ENCODE assay signal across 20 mouse cellular contexts in the genomic region with DNA sequence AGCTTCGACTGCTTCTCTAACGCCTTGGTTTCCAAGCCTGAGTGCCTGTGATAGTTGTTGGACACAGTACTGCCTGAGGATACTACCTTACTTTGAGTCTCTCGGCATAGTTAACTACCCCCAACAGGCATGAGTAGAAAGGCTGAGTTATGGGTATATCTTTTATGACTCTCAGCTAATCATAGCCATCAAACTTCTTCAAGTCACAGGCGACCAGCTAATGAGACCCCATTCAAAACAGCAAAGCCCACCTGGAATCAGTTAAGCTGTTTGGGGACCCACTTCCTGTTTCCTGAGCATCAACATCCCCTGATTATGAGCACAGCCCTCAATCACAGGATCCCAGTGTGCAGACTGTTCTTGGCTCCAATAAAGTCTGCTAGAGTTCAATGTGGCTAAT.
DNase-seq lines count a peak whose midpoint lies in the region; ATAC-seq lines count a peak whose summit lies in the region.
"Had no signal": no experiment of that assay in that cellular context is flagged by ENCODE, and none has a peak within 500 bp of the region (broad histone marks: within the 10 kb centered on the region; RNA-seq: fewer than 3 reads in every experiment).

No protein-coding gene starts in this region.

- H3K9ac ChIP-seq in forebrain, embryonic 12.5 days: no peak overlapping the region
- H3K9ac ChIP-seq in forebrain, embryonic 16.5 days (replicated peaks; ENCODE audit: low read depth, low read length): no peak overlapping the region
- H3K9ac ChIP-seq in embryonic facial prominence, embryonic 11.5 days (replicated peaks; ENCODE audit: low read length): no peak overlapping the region
- no peak overlapping the region for H3K9ac ChIP-seq in limb, embryonic 11.5 days (ENCODE audit: low read length)
- H3K9ac ChIP-seq: embryonic facial prominence, embryonic 13.5 days; heart, embryonic 13.5 days; hindbrain, embryonic 13.5 days; intestine, embryonic 15.5 days had no signal

- no peak overlapping the region for H3K4me2 ChIP-seq in forebrain, embryonic 12.5 days
- no peak overlapping the region for H3K4me2 ChIP-seq in forebrain, embryonic 16.5 days (ENCODE audit: low read length)
- H3K4me2 ChIP-seq in embryonic facial prominence, embryonic 11.5 days (ENCODE audit: low read depth, low read length): no peak overlapping the region
- no peak overlapping the region for H3K4me2 ChIP-seq in limb, embryonic 11.5 days (ENCODE audit: low read depth, severe bottlenecking)
- H3K4me2 ChIP-seq: embryonic facial prominence, embryonic 13.5 days; heart, embryonic 13.5 days; hindbrain, embryonic 13.5 days; intestine, embryonic 15.5 days had no signal

- DNase-seq in embryonic facial prominence, embryonic 10.5 days (ENCODE audit: low spot score): peak; percentile 36
- DNase-seq in embryonic facial prominence, embryonic 11.5 days (ENCODE audit: low spot score): peak; percentile 66
- peak; percentile 75 for DNase-seq in limb, embryonic 11.5 days (ENCODE audit: low spot score)
- no peak for DNase-seq in heart, adult 18-20 months
- DNase-seq in kidney, adult 11 months: no peak
- DNase-seq: adrenal gland, adult 2 months; adrenal gland, postnatal 36 days; cerebellum, adult 11 months; cerebellum, adult 8-10 months; cerebellum, postnatal 14 days; gastrocnemius, postnatal 14 days; heart, postnatal 4 days; kidney, adult 2 months had no signal

- no peak for ATAC-seq in forebrain, embryonic 12.5 days (ENCODE audit: low FRiP score)
- no peak for ATAC-seq in forebrain, embryonic 16.5 days
- no peak for ATAC-seq in embryonic facial prominence, embryonic 11.5 days (replicated peaks; ENCODE audit: insufficient number of reproducible peaks, low FRiP score, low TSS enrichment, low read depth)
- ATAC-seq in limb, embryonic 11.5 days (ENCODE audit: insufficient number of reproducible peaks, low FRiP score, low TSS enrichment, low read depth): peak; percentile 86
- ATAC-seq: hindbrain, postnatal 0 days; intestine, embryonic 15.5 days had no signal

- H3K27me3 ChIP-seq in forebrain, embryonic 12.5 days: no peaks in the 10 kb centered on the region
- H3K27me3 ChIP-seq in forebrain, embryonic 16.5 days (replicated peaks; ENCODE audit: control insufficient read depth, insufficient read depth, low read length): no peaks in the 10 kb centered on the region
- no peaks in the 10 kb centered on the region for H3K27me3 ChIP-seq in embryonic facial prominence, embryonic 10.5 days (replicated peaks; ENCODE audit: low read depth, poor library complexity, severe bottlenecking)
- no peaks in the 10 kb centered on the region for H3K27me3 ChIP-seq in embryonic facial prominence, embryonic 11.5 days (ENCODE audit: control insufficient read depth, insufficient read depth, low read length)
- no peaks in the 10 kb centered on the region for H3K27me3 ChIP-seq in limb, embryonic 11.5 days (ENCODE audit: control insufficient read depth, insufficient read depth, low read length)
- H3K27me3 ChIP-seq: embryonic facial prominence, embryonic 13.5 days; heart, embryonic 13.5 days; hindbrain, embryonic 13.5 days; intestine, embryonic 15.5 days had no signal

- H3K36me3 ChIP-seq in forebrain, embryonic 12.5 days (replicated peaks): no peaks in the 10 kb centered on the region
- H3K36me3 ChIP-seq in forebrain, embryonic 16.5 days (ENCODE audit: control insufficient read depth, insufficient read depth): no peaks in the 10 kb centered on the region
- H3K36me3 ChIP-seq in embryonic facial prominence, embryonic 10.5 days (replicated peaks): no peaks in the 10 kb centered on the region
- no peaks in the 10 kb centered on the region for H3K36me3 ChIP-seq in embryonic facial prominence, embryonic 11.5 days (replicated peaks; ENCODE audit: control insufficient read depth, insufficient read depth, low read depth, low read length)
- H3K36me3 ChIP-seq in limb, embryonic 11.5 days (ENCODE audit: control insufficient read depth, insufficient read depth, low read length): no peaks in the 10 kb centered on the region
- H3K36me3 ChIP-seq: embryonic facial prominence, embryonic 13.5 days; heart, embryonic 13.5 days; hindbrain, embryonic 13.5 days; intestine, embryonic 15.5 days had no signal

- no peaks in the 10 kb centered on the region for H3K9me3 ChIP-seq in forebrain, embryonic 12.5 days
- H3K9me3 ChIP-seq in forebrain, embryonic 16.5 days (ENCODE audit: control insufficient read depth, low read length): no peaks in the 10 kb centered on the region
- H3K9me3 ChIP-seq in embryonic facial prominence, embryonic 10.5 days: no peaks in the 10 kb centered on the region
- H3K9me3 ChIP-seq in embryonic facial prominence, embryonic 11.5 days (replicated peaks; ENCODE audit: control insufficient read depth, low read length): no peaks in the 10 kb centered on the region
- H3K9me3 ChIP-seq in limb, embryonic 11.5 days (ENCODE audit: control insufficient read depth, low read length): no peaks in the 10 kb centered on the region
- H3K9me3 ChIP-seq: embryonic facial prominence, embryonic 13.5 days; heart, embryonic 13.5 days; hindbrain, embryonic 13.5 days; intestine, embryonic 15.5 days had no signal

- WGBS in forebrain, embryonic 12.5 days: 84% methylated on average over 4 of the region's 4 CpGs
- 85% methylated on average over 4 of the region's 4 CpGs for WGBS in forebrain, embryonic 16.5 days
- WGBS in embryonic facial prominence, embryonic 10.5 days: 68% methylated on average over 4 of the region's 4 CpGs
- WGBS in embryonic facial prominence, embryonic 11.5 days: 64% methylated on average over 4 of the region's 4 CpGs
- WGBS in limb, embryonic 11.5 days: 13% methylated on average over 4 of the region's 4 CpGs

- H3K27ac ChIP-seq in forebrain, embryonic 12.5 days: peak overlapping the region; percentile 43; the same call in 1 of the 2 replicates
- H3K27ac ChIP-seq in forebrain, embryonic 16.5 days (ENCODE audit: low read length): no peak overlapping the region
- no peak overlapping the region for H3K27ac ChIP-seq in embryonic facial prominence, embryonic 10.5 days (replicated peaks)
- H3K27ac ChIP-seq in embryonic facial prominence, embryonic 11.5 days (replicated peaks; ENCODE audit: low read depth, low read length): no peak overlapping the region
- no peak overlapping the region for H3K27ac ChIP-seq in limb, embryonic 11.5 days (replicated peaks; ENCODE audit: low read depth, low read length)
- H3K27ac ChIP-seq: embryonic facial prominence, embryonic 13.5 days; heart, embryonic 13.5 days; hindbrain, embryonic 13.5 days; hindbrain, postnatal 0 days; intestine, embryonic 15.5 days had no signal

- peaks cover 13% of the 10 kb centered on the region; the same call in 1 of the 2 replicates for H3K4me1 ChIP-seq in forebrain, embryonic 12.5 days
- H3K4me1 ChIP-seq in forebrain, embryonic 16.5 days (replicated peaks; ENCODE audit: control insufficient read depth, insufficient read depth, low read length): peaks cover 12% of the 10 kb centered on the region; the same call in 1 of the 2 replicates
- H3K4me1 ChIP-seq in embryonic facial prominence, embryonic 10.5 days: peaks cover 18% of the 10 kb centered on the region
- H3K4me1 ChIP-seq in embryonic facial prominence, embryonic 11.5 days (ENCODE audit: control insufficient read depth, insufficient read depth, low read length): no peaks in the 10 kb centered on the region
- no peaks in the 10 kb centered on the region; the same call in 1 of the 2 replicates for H3K4me1 ChIP-seq in limb, embryonic 11.5 days (ENCODE audit: control insufficient read depth, insufficient read depth, low read length)
- H3K4me1 ChIP-seq: embryonic facial prominence, embryonic 13.5 days; hindbrain, embryonic 13.5 days; intestine, embryonic 15.5 days had no signal

- H3K4me3 ChIP-seq in forebrain, embryonic 12.5 days (replicated peaks): no peak overlapping the region
- H3K4me3 ChIP-seq in forebrain, embryonic 16.5 days (replicated peaks; ENCODE audit: low read length): no peak overlapping the region
- H3K4me3 ChIP-seq in embryonic facial prominence, embryonic 10.5 days: no peak overlapping the region
- no peak overlapping the region for H3K4me3 ChIP-seq in embryonic facial prominence, embryonic 11.5 days (ENCODE audit: low read depth, low read length)
- no peak overlapping the region for H3K4me3 ChIP-seq in limb, embryonic 11.5 days (ENCODE audit: low read depth, low read length)
- H3K4me3 ChIP-seq: embryonic facial prominence, embryonic 13.5 days; heart, embryonic 13.5 days; hindbrain, embryonic 13.5 days; intestine, embryonic 15.5 days had no signal

Comparison
In these comparisons a context has a peak if more than half of its experiments do, and no peak if none do; other contexts are left out.
1. DNase-seq: peak in embryonic facial prominence, embryonic 10.5 days (single experiment), embryonic facial prominence, embryonic 11.5 days (single experiment) and limb, embryonic 11.5 days (single experiment); none in heart, adult 18-20 months (0 of 2) and kidney, adult 11 months (single experiment).